Mouse (Mus musculus) retina, adult 2 months (tissue): ENCODE data around the gene Zfp771.
"Not testable (repeated sequence)": the region's sequence is repeated elsewhere in the genome, so short reads cannot be mapped to it uniquely, and the experiment has no call there.

Experiments
- DNase-seq: peaks from one replicate; pipeline ENCODE4 v3.0.0-alpha.2; 2012; ENCODE audit warnings: low read depth, low spot score

Gene Zfp771

DNA sequence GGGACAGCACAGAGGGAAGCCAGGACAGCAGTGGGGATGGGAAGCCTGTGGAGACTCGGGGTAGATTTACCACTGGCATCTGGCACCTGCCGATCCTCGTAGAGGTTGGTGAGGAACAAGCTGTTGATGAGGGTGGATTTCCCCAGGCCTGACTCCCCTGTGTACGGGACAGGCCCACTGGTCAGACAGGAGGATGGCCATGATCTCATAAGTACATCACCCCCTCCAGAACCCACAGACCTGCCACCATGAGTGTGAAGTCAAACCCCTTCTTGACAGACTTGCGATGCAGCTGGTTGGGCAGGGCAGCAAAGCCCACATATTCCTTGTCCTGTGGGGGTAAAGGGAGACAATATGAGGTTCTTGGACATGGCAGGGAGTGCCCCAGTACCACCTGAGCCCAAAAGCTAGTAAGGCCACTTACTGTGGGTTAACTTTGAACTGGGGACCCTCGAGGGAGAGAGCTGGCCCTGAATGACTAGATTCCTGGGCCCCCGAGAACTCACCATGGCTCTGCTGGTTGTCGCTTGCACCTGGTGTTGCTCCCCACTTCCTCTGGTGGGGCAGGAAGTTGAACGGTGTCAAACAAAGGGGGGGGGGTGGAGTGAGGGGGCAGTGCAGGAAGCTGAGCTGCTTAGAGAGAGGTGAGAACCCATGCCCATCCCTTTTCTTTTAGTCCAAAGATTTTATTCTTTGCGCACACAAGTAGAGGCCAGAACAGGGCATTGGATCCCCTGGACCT lies 26.0 kb upstream of the Zfp771 start:
- DNase-seq = no peak

DNA sequence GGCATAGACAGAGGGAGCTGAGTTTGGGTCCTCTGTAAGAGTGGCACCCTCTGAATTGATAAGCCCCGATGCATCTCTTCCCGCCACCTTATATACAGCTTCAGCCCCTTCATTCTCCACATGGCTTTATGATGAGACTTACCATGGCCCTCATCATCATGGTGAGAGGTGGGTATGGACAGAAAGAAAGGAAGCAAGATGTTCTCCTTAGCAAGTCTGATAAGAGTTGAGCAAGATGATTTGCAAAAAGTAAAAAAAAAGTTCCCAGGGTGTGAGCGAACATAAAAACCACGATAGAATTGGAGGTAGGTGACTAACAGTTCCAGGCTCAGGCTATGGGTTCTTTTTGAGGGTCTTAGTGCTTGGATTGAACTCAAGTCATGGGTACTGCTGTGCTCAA lies 25.4 kb upstream of the Zfp771 start:
- no peak for DNase-seq

DNA sequence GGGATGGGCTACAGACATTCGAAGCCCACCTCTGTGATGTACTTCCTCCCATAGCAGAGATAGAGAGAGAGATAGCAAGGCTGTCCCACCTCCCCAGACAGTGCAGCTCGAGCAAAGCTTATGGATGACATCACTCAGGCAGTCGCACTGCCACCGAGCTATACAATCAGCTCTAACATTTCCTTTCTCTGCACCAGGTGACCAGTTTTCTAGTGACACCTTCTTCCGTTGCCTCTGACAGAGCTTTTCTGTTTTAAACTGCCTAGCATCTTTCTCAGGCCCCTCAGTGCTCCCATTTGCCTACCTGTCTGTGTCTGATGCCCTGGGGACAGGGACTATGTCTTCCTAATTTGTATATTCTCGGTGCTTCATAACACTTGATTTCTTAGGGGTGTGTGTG lies 23.6 kb upstream of the Zfp771 start:
- no peak for DNase-seq

DNA sequence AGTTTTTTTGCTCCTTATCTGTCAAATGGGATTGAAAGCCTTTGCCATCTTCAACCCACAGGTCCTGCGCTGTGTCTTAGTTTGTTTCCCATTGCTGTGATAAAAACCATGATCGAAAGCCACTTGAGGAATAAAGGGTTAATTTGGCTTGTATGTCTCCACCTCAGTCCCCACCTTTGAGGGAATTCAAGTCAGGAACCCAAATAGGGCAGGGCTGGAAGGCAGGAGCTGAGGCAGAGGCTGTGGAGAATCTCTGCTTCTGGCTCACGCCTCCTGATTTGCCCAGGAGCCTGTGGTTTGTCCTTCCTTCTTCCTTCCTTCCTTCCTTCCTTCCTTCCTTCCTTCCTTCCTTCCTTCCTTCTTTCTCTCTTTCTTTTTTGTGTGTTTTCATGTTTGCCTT lies 21.0 kb upstream of the Zfp771 start:
- DNase-seq = no peak

DNA sequence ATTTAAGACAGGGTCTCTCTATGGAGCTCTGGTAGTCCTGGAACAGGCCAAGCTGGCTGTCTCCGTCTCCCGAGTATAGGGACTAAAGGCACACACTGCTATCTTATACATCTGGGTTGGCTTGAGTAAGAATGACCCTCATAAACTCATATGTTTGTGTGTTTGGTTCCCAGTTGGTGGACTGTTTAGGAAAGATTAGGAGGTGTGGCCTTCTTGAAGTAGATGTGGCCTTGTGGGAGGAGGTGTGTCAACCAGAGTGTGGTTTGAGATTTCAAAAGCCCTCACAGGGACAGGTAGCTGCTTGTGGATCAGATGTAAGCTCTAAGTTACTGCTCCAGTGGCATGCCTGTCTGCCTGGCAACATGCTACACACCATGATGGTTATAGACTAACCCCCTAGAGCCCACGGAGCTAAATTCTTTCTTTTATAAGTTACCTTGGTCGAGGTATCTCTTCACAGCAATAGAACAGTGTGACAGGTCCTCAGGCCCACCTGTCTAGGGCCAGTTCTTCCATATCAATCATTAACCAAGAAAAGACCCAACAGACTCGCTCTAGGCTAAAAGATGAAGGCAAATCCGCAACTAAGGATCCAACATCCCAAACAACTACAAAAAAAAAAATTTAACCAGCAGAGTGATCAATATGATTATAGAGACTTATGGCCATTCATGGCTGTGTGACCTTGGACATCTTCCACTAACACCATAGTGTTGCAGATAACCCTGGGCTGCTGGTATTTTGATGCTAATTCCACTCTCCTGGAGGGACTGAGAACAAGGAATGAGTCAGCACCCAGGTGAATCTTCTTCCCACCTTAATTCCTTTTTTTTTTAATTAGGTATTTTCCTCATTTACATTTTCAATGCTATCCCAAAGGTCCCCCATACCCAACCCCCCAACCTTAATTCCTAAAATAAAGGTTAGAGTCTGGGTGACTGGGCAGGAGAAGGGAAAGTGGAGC lies 20.3 kb upstream of the Zfp771 start:
- no peak for DNase-seq

DNA sequence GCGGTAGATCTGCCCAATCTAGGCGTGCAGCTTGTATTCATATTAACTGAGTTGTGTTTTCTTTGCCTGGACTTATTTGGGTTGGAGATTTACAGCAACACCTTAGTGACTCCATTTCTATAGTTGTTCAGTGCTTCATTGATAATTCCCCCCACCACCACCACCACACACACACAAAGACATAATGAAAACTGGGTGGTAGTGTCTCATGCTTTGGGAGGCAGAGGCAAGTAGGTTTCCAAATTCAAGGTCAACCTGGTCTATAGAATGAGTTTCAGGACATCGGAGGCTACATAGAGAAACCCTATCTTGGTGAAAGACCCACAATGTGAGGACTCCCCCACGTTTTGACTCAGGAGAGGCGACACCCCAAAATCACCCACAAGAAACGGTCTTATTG lies 19.5 kb upstream of the Zfp771 start:
- no peak for DNase-seq

DNA sequence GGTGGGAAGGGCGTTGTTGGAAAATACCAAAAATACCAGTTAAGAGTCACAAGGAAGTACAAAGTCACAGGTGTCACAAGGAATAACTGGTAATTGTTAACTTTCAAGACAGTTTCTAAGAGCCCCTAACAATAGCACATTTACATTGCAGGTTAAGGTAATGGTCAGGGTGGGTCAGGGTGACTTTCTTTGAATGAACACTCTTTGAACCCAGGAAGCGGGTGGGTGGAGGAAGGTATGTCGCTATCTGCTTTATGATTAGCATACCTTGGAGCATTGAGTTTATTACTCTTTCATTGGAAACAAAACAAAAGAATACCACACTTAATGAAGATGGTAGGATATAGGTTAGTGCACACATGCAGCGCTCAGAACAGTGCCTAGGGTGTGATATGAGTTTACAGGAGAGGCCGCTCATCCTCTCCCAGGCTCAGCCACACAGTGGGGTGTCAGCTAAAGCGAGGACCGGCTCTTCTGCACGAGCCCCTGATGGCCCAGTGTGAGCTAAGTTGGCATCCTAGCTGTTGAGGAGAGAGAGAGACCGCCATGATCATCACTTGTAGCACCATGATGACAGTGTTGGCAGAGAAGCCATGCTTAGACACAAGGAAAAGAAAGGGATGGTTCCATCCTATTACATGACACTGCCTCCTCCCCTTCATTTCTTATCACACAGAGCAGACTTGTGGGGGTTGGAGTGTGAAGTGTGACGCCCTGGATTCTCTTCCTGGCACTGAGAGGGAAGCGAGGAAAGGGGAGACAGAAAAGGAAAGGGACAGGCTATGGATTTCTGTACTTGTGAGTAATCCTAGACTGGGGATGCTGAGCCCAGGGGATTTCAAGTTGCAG lies 18.7 kb upstream of the Zfp771 start:
- DNase-seq = no peak

DNA sequence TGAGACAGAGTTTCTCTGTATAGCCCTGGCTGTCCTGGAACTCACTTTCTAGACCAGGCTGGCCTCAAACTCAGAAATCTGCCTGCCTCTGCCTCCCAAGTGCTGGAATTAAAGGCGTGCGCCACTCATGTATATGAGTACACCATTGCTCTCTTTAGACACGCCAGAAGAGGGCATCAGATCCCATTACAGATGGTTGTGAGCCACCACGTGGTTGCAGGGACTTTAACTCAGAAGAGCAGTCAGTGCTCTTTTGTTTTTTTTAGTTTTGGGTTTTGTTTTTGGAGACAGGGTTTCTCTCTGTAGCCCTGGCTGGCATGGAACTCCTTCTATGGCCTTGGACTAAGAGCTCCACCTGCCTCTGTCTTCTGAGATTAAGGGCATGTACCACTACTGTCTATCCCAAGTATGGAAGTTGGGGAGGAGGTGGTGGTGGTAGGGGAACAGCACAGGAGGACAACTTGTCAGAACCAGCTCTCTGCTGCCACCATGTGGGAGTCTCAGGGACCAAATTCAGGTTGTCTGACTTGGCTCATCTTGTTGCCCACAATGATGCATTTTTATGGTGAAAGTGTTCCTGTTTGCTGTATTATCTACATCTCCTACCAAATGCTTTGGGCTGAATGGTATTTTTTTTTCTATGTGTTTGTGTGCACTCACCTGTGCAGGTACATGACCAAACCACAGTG lies 15.3 kb upstream of the Zfp771 start:
- DNase-seq = no peak

DNA sequence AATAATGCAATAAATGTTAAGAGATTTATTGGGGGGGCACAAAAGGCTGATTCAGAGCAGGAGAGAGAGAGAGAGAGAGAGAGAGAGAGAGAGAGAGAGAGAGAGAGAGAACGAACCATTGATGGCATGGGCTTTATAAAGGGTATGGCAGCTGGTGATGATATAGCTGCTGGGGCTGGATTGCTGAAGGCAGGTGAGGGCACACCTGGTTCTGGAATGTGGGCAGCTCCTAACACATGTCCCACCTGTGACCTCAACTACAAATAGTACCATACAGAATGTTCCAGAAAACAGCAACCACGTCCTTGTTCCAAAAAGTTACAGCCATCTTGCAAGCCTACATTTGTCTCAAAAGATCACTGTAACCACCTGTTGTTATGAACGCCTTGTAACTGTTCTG lies 12.7 kb upstream of the Zfp771 start:
- no peak for DNase-seq

DNA sequence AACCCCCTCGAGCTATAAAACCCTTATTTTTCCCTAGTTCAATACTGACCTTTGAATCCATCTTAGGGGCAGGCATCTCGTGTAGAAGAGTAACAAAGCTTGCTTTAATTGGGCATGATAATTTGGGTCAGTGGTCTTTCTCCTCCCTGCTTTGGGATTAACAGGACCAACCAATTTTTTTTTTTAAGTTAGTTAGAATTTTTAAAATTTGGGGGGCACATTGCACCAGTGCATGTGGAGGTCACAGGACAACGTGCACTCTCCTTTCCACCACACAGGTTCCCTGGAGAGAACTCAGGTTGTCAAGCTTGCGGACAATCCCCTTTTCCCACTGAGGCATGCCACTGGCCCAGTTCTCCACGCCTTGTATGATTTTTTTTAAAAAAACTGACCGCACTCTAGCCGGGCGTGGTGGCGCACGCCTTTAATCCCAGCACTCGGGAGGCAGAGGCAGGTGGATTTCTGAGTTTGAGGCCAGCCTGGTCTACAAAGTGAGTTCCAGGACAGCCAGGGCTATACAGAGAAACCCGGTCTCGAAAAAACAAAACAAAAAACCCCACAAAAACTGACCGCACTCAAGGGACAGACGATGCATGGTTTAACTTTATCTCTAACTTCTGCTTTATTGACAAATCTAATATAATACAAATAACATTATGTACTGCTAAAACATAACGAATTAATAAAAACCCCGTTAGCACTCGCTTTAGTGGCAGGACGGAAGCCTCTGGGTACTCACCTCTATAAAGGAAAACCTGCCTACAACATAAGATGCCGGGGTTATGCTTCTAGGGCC lies 12.1 kb upstream of the Zfp771 start:
- DNase-seq = no peak

DNA sequence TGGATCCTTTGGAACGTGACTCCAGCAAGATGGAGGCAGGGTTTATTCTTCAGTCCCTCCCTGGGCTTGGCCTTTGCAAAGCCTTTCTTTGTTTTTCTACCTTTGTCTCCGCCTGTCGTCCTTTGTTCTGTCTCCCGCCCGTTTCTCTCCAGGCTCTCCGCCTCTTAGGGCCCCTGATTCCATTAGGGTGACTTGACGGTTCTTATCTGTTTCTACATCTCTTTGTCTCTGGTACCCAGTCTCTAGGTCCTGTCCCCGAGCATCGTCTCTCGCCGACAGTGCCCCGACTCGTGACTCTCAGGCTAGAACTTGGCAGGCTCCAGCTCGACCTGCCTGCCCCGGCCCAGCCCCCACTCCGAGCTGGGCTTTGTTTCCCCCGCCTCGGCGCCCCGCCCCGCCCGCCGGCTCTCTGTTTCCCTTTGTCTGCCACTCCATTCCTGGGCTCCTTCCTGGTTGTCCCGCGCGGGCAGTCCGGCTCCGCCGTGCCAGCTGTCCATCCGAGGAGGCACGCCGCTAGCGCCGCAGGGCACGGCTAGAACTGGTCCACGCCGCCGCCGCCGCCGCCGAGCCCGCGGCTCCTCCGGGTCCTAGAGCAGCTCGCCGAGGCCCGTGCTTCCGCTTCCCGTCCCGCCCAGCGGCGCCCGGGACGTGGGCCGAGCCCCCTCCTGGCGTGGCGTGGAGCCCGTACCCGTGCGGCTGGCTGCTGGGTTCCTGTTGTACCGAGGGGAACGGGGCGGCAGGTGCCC lies 11.3 kb upstream of the Zfp771 start, which contains the start of the genes Zfp553 and Sept1:
Zfp553 (plus strand) TSS at position 440 of the 746 bp plus-strand sequence.
Sept1 (minus strand) TSS at position 509 of the 746 bp plus-strand sequence.
- no peak for DNase-seq

DNA sequence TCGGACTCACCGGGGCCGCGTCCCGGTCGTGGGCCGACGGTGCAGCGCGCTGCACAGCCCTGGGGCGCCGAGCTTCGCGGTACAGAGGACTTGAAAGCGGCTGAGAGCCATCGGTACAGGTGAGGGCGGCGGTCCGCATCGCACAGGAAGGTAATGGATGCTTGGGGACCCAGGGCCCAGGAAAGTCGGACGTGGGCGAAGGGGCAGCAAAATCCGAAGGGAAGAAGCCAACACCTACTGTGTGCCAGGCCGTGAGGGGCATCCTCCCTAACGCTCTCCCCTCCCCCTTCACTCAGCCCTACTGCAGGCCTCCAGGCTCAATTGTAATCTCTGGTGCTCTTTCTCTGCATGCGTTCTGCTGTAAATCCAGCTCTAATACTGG lies 10.7 kb upstream of the Zfp771 start:
- no peak for DNase-seq

DNA sequence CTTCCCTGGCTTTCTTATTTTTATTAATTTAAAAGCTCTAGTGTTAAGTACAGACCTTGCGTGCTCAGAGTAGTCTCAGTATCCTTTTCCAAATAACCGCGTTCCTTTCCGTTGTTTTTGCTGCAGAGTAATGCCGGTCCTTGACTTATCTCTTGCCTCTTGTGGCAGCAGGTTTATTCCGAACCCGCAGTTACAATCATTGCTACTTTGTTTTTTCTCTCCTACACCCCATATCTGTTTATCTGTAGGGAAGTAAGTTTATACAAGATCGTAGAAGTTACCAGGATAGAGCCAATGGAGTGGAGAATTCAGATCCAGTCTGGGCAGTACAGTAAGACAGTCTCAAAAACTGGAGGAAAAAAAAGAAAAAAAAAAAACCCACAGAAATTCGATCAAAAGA lies 10.3 kb upstream of the Zfp771 start:
- no peak for DNase-seq

DNA sequence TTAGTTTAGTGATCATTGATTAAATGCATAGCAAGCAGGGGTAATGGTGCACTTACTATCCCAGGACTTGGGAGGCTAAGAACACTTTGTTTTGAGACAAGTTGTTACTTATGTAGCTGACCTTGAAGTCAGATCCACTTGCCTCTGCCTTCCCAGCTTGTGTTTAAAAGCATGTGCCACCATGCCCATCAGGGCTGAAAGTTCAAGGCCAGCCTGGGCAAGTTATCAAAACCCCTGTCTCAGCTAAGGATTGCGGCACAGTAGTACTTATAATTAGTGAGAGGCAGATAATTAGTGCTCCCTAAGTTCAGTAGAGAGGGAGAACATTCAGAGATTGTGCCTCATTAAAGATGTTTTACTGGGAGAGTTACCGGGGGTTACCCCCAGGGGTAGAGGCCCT lies 9.3 kb upstream of the Zfp771 start:
- no peak for DNase-seq

DNA sequence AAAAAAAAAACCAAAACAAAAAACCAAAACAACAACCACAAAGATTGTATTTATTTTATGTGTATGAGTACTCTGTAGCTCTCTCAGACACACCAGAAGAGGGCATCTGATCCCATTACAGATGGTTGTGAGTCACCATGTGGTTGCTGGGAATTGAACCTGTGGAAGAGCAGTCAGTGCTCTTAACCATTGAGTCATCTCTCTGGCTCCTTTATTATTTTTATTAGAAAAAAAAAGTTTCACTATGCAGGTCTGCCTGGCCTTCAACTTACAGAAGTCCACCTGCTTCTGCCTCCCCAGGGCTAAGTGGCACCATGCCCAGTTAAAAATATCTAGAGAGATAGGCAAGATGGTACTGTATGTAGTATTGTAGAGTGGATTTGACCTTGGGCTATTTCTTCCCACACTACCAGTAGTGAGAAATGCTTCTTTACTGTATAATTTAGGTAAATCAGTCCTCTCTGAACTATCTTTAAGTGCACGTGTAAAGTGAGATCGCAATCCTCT lies 660 bp upstream of the Zfp771 start:
- no peak for DNase-seq

DNA sequence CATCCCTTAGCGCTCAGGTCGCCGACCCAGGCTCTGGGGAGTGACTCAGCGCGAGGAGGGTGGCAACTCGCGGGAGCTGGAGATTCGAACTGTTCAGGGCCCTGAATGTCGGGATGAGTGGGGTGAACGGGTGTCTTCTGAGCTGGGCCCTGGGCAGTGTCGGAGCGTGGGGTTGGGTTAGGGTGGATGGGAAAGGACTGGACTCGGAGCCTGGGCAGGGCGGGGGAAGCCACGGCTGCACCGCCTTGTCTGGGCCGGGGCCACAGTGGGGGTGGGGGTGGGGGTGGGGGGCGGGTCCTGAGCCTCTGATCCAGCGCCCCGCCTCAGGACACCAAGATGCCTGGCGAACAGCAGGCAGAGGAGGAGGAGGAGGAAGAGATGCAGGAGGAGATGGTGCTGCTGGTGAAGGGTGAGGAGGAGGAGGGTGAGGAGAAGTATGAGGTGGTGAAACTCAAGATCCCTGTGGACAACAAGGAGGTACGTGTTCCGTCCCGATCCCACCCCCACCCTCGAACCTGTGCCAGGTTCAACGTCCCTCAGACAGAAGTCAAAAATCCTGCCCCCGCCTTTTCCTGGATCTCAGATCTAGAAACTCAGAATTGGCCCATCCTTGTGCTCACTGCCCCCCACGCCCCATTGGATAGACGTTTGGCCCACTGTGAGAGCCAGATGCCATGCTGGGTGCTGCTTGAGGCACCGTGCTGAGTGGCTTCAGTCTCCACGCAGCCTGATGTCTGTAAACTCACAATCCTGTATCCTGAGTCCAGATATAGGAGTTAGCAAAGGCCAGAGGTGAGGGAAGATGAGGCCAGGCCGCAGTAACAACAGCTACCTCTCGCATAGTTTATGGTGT lies 810 bp downstream of the Zfp771 start:
- no peak for DNase-seq

DNA sequence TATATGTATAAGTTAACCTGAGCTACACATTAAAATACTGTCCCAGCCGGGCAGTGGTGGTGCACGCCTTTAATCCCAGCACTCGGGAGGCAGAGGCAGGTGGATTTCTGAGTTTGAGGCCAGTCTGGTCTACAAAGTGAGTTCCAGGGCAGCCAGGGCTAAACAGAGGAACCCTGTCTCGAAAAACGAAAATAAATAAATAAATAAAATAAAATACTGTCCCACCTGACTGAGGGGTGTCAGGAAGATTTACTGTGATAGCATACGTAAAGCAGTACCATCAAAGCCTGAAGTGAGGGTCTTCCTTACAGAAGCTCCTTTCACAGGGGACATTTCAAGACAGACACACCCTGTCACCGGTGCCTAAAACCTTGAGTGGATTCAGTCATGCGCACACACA lies 6.4 kb downstream of the Zfp771 start:
- not testable (repeated sequence) for DNase-seq

DNA sequence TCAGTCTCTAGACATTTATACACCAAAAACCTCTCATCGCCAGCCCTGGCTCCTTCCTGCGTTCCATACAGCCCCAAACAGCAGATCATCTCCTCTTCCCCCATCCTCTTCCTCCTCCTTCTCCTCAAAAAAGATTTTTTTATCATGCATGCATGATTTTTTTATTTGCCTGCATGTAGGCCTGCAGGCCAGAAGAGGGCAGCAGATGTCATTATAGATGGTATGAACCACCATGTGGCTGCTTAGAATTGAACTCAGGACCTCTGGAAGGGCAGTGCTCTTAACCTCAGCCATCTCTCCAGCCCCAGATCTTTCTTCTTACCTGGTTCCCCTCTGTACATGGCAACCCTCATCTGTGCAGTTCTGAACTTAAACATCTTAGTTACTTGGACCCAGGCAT lies 8.3 kb downstream of the Zfp771 start:
- DNase-seq = no peak

DNA sequence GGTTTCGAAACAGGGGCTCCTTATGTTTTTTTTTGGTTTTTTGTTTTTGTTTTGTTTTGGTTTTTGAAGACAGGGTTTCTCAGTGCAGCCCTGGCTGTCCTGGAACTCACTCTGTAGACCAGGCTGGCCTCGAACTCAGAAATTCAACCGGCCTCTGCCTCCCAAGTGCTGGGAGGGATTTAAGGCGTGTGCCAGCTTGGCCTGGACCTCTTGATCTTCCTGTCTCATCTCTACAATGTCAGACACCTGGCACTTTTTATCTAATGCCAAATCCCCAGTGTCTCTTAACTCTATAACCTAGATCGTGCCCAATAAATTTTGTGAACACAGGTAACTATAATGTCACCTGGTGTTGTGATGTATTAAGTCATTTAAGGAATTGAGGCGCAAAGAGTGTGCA lies 9.3 kb downstream of the Zfp771 start:
- no peak for DNase-seq
